Mouse (Mus musculus) liver, postnatal 0 days (tissue): ENCODE measurements around the gene Mal. TPM values are rescaled to one million over a fixed set of nuclear protein-coding genes. Genes with fewer than 3 reads are reported as not detected.

ENCODE experiments used
- ATAC-seq: fragments of 200-750 bp; cut with Nextera tagmentation; 2 replicates; pipeline ENCODE4 v1.8.0; 2017; ENCODE audit warnings: mild to moderate bottlenecking, moderate library complexity
- DNase-seq: peaks from one replicate; pipeline ENCODE4 v3.0.0-alpha.2; 2016
- H3K27ac ChIP-seq: fragments of 300-500 bp; sonication (generic); 2 replicates; pipeline ENCODE4 v1.5.1; 2014; ENCODE audit warnings: antibody characterized with exemption, moderate library complexity, mild to moderate bottlenecking, low read depth
- H3K27me3 ChIP-seq: fragments of 300-500 bp; sonication (generic); 2 replicates; pipeline ENCODE4 v1.6.1; 2014; ENCODE audit warnings: low read length, control low read depth, mixed read lengths; ENCODE audit not compliant: insufficient read depth
- H3K36me3 ChIP-seq: fragments of 300-500 bp; sonication (generic); replicated peaks from 2 replicates; pipeline ENCODE4 v1.6.1; 2014; ENCODE audit warnings: mild to moderate bottlenecking, control low read depth, low read length, moderate library complexity, mixed read lengths; ENCODE audit not compliant: insufficient read depth
- H3K4me1 ChIP-seq: fragments of 300-500 bp; sonication (generic); 2 replicates; pipeline ENCODE4 v1.6.1; 2014; ENCODE audit warnings: antibody characterized with exemption, mild to moderate bottlenecking, control low read depth; ENCODE audit not compliant: insufficient read depth
- H3K4me2 ChIP-seq: fragments of 300-500 bp; sonication (generic); 2 replicates; pipeline ENCODE4 v1.6.1; 2014; ENCODE audit warnings: low read depth, mild to moderate bottlenecking, low read length, moderate library complexity, mixed read lengths
- H3K4me3 ChIP-seq: fragments of 300-500 bp; sonication (generic); 2 replicates; pipeline ENCODE4 v1.5.1; 2014; ENCODE audit warnings: low read depth, low read length
- H3K9ac ChIP-seq: fragments of 300-500 bp; sonication (generic); replicated peaks from 2 replicates; pipeline ENCODE4 v1.6.1; 2014; ENCODE audit warnings: mild to moderate bottlenecking, moderate library complexity
- H3K9me3 ChIP-seq: fragments of 300-500 bp; sonication (generic); 2 replicates; pipeline ENCODE4 v1.6.1; 2016; ENCODE audit warnings: mild to moderate bottlenecking, control low read depth, low read length, mixed read lengths
- CTCF ChIP-seq: sonication (generic); IDR thresholded peaks from 2 replicates; pipeline ENCODE4 v1.5.1; 2016; ENCODE audit warnings: antibody characterized with exemption, low read depth
- EP300 ChIP-seq: IDR thresholded peaks from 2 replicates; pipeline ENCODE4 v1.6.1; 2016; ENCODE audit warnings: antibody characterized with exemption, low read depth, mild to moderate bottlenecking
- WGBS: fragments of 180-500 bp; shearing (Covaris S2); extraction: QIAGEN DNeasy Blood & Tissue Kit; methylation state at CpG from one replicate; pipeline ENCODE4 v1.1.7; 2014; ENCODE audit not compliant: insufficient replicate concordance; 5-methylcytosine and 5-hydroxymethylcytosine counted together
- polyA plus RNA-seq: library from polyadenylated mRNA; unstranded; fragments of >200 nt; fragmentation: Nextera tagmentation; extraction: Ambion mirVana; gene quantifications from 2 replicates; pipeline ENCODE4 v1.2.1, GENCODE M21; 2015

Gene Mal
- polyA plus RNA-seq, 1 experiment from 2014 or later, result 0.23 TPM

GRCm38 (mm10) chr2:127627990-127628570 lies 28.4 kb downstream of the Mal start:
- Histone ChIP-seq H3K9me3 (no peaks in the 10 kb centered on the region), H3K27me3 (no peaks in the 10 kb centered on the region), H3K9ac (no peak overlapping the region), H3K4me3 (no peak overlapping the region), H3K4me1 (no peaks in the 10 kb centered on the region), H3K27ac (no peak overlapping the region), H3K36me3 (no peaks in the 10 kb centered on the region), H3K4me2 (no peak overlapping the region)
- 68% methylated on average over 6 of the region's 6 CpGs for WGBS
- DNase-seq (no peak), ATAC-seq (no peak)
- TF ChIP-seq CTCF (no peak), EP300 (no peak)

GRCm38 (mm10) chr2:127627354-127627753 lies 29.1 kb downstream of the Mal start:
- H3K4me3 ChIP-seq, result no peak overlapping the region
- H3K36me3 ChIP-seq, result no peaks in the 10 kb centered on the region
- no peaks in the 10 kb centered on the region for H3K4me1 ChIP-seq
- ATAC-seq, result no peak
- H3K4me2 ChIP-seq, result no peak overlapping the region
- no peak overlapping the region for H3K9ac ChIP-seq
- no peaks in the 10 kb centered on the region for H3K9me3 ChIP-seq
- TF ChIP-seq CTCF (no peak), EP300 (no peak)
- no peak for DNase-seq
- H3K27ac ChIP-seq, result no peak overlapping the region
- WGBS, result 66% methylated on average over 6 of the region's 6 CpGs
- no peaks in the 10 kb centered on the region for H3K27me3 ChIP-seq

GRCm38 (mm10) chr2:127625659-127626058 lies 30.8 kb downstream of the Mal start:
- TF ChIP-seq CTCF (no peak), EP300 (no peak)
- no peak for DNase-seq
- WGBS, result 70% methylated on average over 5 of the region's 5 CpGs

GRCm38 (mm10) chr2:127624786-127625185 lies 31.7 kb downstream of the Mal start:
- H3K36me3 ChIP-seq, result no peaks in the 10 kb centered on the region
- WGBS, result 73% methylated on average over 2 of the region's 2 CpGs
- no peaks in the 10 kb centered on the region for H3K27me3 ChIP-seq
- DNase-seq (no peak), ATAC-seq (no peak)
- TF ChIP-seq CTCF, result no peak
- no peak for TF ChIP-seq EP300
- no peak overlapping the region for H3K4me3 ChIP-seq
- H3K27ac ChIP-seq, result no peak overlapping the region
- H3K9me3 ChIP-seq, result no peaks in the 10 kb centered on the region
- H3K4me1 ChIP-seq, result no peaks in the 10 kb centered on the region
- no peak overlapping the region for H3K9ac ChIP-seq
- H3K4me2 ChIP-seq, result no peak overlapping the region

More at GRCm38 (mm10) chr2:127625659-127626058, 30.8 kb downstream of the Mal start:
- H3K27ac ChIP-seq, result no peak overlapping the region
- no peaks in the 10 kb centered on the region for H3K36me3 ChIP-seq
- H3K4me3 ChIP-seq, result no peak overlapping the region
- no peak overlapping the region for H3K9ac ChIP-seq
- H3K4me2 ChIP-seq, result no peak overlapping the region
- no peaks in the 10 kb centered on the region for H3K4me1 ChIP-seq
- ATAC-seq, result no peak
- no peaks in the 10 kb centered on the region for H3K9me3 ChIP-seq
- H3K27me3 ChIP-seq, result no peaks in the 10 kb centered on the region

- no peak for TF ChIP-seq CTCF
- no peak for TF ChIP-seq EP300
- WGBS, result 43% methylated on average over 3 of the region's 3 CpGs
- no peak for DNase-seq
- no peaks in the 10 kb centered on the region for H3K9me3 ChIP-seq
- ATAC-seq, result no peak
- H3K4me1 ChIP-seq, result no peaks in the 10 kb centered on the region
- no peaks in the 10 kb centered on the region for H3K36me3 ChIP-seq
- no peak overlapping the region for H3K4me2 ChIP-seq
- no peak overlapping the region for H3K4me3 ChIP-seq
- no peak overlapping the region for H3K9ac ChIP-seq
- no peaks in the 10 kb centered on the region for H3K27me3 ChIP-seq
- no peak overlapping the region for H3K27ac ChIP-seq
Observed at GRCm38 (mm10) chr2:127622065-127622464, 34.4 kb downstream of the Mal start.

GRCm38 (mm10) chr2:127619311-127619710 lies 37.2 kb downstream of the Mal start:
- H3K36me3 ChIP-seq, result no peaks in the 10 kb centered on the region
- H3K4me3 ChIP-seq, result no peak overlapping the region
- TF ChIP-seq CTCF, result no peak
- TF ChIP-seq EP300, result no peak
- H3K4me1 ChIP-seq, result no peaks in the 10 kb centered on the region
- ATAC-seq (no peak), DNase-seq (no peak)
- no peak overlapping the region for H3K27ac ChIP-seq
- no peaks in the 10 kb centered on the region for H3K27me3 ChIP-seq
- H3K9me3 ChIP-seq, result no peaks in the 10 kb centered on the region
- 59% methylated on average over 3 of the region's 3 CpGs for WGBS
- no peak overlapping the region for H3K9ac ChIP-seq
- no peak overlapping the region for H3K4me2 ChIP-seq
